ENCODE assay signal across 16 mouse cellular contexts in genomic region chr15:11859829-11860228, GRCm38 (mm10).
"Had no signal": no experiment of that assay in that cellular context is flagged by ENCODE, and none has a peak within 500 bp of the region (broad histone marks: within the 10 kb centered on the region; RNA-seq: fewer than 3 reads in every experiment).

No protein-coding gene starts in this region.

- DNase-seq: retina, postnatal 1 day; right cerebral cortex, adult 18-20 months; right cerebral cortex, postnatal 14 days; right cerebral cortex, postnatal 25 days; right cerebral cortex, postnatal 4 days; spleen, adult 18-20 months; thymus, adult 18-20 months; thymus, adult 2 months; thymus, postnatal 14 days; thymus, postnatal 25 days; thymus, postnatal 36 days; thymus, postnatal 4 days had no signal

- H3K27me3 ChIP-seq: neural tube, embryonic 12.5 days; neural tube, embryonic 13.5 days; neural tube, embryonic 15.5 days; stomach, embryonic 15.5 days had no signal

- H3K36me3 ChIP-seq: neural tube, embryonic 12.5 days; neural tube, embryonic 13.5 days; neural tube, embryonic 15.5 days had no signal

- H3K4me2 ChIP-seq: neural tube, embryonic 12.5 days; neural tube, embryonic 13.5 days; neural tube, embryonic 15.5 days; stomach, embryonic 15.5 days had no signal

- H3K4me3 ChIP-seq: neural tube, embryonic 12.5 days; neural tube, embryonic 13.5 days; neural tube, embryonic 15.5 days; stomach, embryonic 15.5 days had no signal
